Mouse (Mus musculus) kidney, embryonic 15.5 days (tissue): ENCODE results near the gene Mrpl50. TPM values are rescaled to one million over a fixed set of nuclear protein-coding genes. Genes with fewer than 3 reads are reported as not detected.
"Not testable (repeated sequence)": the region's sequence is repeated elsewhere in the genome, so short reads cannot be mapped to it uniquely, and the experiment has no call there.

Experiments used
- ATAC-seq: fragments of 200-750 bp; cut with Nextera tagmentation; replicated peaks from 2 replicates; pipeline ENCODE4 v1.8.0; 2017; ENCODE audit warnings: moderate TSS enrichment; ENCODE audit not compliant: low FRiP score
- H3K27ac ChIP-seq: fragments of 300-500 bp; sonication (generic); 2 replicates; pipeline ENCODE4 v1.5.1; 2015; ENCODE audit warnings: mild to moderate bottlenecking, inconsistent platforms
- H3K27me3 ChIP-seq: fragments of 300-500 bp; sonication (generic); 2 replicates; pipeline ENCODE4 v1.6.1; 2015; ENCODE audit warnings: inconsistent platforms
- H3K36me3 ChIP-seq: fragments of 300-500 bp; sonication (generic); 2 replicates; pipeline ENCODE4 v1.6.1; 2015; ENCODE audit warnings: inconsistent platforms
- H3K4me1 ChIP-seq: fragments of 300-500 bp; sonication (generic); 2 replicates; pipeline ENCODE4 v1.6.1; 2015; ENCODE audit warnings: inconsistent platforms
- H3K4me2 ChIP-seq: fragments of 300-500 bp; sonication (generic); 2 replicates; pipeline ENCODE4 v1.6.1; 2015; ENCODE audit warnings: moderate library complexity, mild to moderate bottlenecking, inconsistent platforms
- H3K4me3 ChIP-seq: fragments of 300-500 bp; sonication (generic); replicated peaks from 2 replicates; pipeline ENCODE4 v1.5.1; 2015; ENCODE audit warnings: mild to moderate bottlenecking, inconsistent platforms
- H3K9ac ChIP-seq: fragments of 300-500 bp; sonication (generic); 2 replicates; pipeline ENCODE4 v1.6.1; 2015; ENCODE audit warnings: mild to moderate bottlenecking, inconsistent platforms
- H3K9me3 ChIP-seq: fragments of 300-500 bp; sonication (generic); replicated peaks from 2 replicates; pipeline ENCODE4 v1.6.1; 2016; ENCODE audit warnings: inconsistent platforms
- WGBS: fragments of 180-500 bp; shearing (Covaris S2); methylation state at CpG from one replicate; pipeline ENCODE4 v1.1.7; 2015; ENCODE audit warnings: mixed read lengths; 5-methylcytosine and 5-hydroxymethylcytosine counted together
- polyA plus RNA-seq: library from polyadenylated mRNA; unstranded; fragments of >200 nt; fragmentation: Nextera tagmentation; extraction: Ambion mirVana; gene quantifications from 2 replicates; pipeline ENCODE4 v1.2.1, GENCODE M21; 2015

The Mrpl50 gene
- polyA plus RNA-seq, 1 experiment from 2014 or later: 84.8 TPM

DNA sequence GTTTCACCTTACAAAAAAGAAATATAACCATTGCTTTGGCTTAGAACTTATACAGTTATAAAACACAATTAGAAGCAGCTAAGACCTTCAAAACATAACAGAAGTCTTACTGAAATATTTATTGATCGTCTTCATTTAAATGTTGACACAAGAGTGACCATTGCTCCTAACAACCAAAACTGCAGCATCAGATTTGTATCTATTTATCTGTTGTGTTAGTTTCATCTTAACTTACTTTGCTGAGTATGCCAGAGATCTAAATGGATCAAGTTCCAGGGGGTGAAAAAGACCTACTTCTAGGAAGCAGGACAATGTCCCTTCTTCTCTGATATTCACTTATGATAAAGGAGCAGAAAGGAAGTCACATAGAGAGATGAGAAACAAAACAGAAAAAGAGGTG is 17.3 kb downstream of the Mrpl50 start:
- Histone ChIP-seq H3K36me3 (no peaks in the 10 kb centered on the region), H3K27ac (no peak overlapping the region), H3K4me2 (no peak overlapping the region), H3K4me3 (no peak overlapping the region), H3K27me3 (no peaks in the 10 kb centered on the region), H3K4me1 (no peaks in the 10 kb centered on the region), H3K9ac (no peak overlapping the region), H3K9me3 (no peaks in the 10 kb centered on the region)
- WGBS: 88% methylated on average over 1 of the region's 1 CpGs
- no peak for ATAC-seq

DNA sequence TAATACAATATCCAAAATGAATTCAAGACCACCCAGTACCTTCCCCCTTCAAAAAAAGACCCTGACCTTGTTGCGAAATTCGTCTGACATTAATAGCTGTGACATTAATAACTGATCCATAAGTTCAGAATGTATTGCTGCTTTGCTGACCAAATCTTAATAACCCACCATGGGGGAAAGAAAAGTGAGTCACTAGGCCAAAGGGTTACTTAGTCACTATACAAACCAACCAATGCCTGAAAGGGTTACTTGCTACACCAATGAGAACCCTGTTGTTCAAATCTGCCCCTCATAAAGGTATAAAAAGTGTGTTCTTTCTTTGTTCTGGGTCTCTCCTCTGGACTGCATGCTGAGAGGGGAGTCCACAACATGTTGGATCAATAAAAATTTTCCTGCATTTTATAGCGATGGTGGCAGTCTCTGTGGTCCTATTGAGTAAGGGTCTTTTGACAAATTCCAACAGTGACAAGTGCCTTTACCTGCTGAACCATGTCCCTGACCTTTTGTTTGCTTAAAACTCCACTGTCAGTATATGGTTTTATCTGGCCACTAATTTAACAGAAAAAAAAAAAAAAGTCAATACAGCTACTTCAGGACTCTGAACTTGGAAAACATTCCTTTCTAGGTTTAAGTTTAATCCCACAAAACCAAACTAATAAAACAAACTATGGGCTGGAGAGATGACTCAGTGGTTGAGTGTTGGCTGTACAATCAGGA is 34.8 kb downstream of the Mrpl50 start:
- not testable (repeated sequence) for ATAC-seq
- WGBS: 79% methylated on average over 3 of the region's 3 CpGs

DNA sequence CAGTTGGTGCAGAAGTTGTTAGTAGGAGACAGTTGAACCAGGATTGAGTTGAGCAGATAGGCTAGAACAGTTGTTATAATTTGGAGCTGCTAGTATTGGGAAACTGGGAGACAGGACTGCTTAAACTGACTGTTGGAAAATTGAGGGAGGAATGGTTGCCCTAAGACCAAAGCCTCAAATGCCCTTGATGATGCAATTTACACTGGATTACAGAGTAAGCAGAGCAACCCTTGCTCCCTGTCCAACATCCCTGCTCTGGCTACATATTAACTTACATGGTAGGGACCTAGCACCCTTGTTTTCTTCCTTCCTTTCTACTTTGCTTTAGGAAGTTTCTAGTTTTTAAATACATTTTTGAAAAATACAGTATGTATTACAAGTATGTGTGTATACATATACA is 35.5 kb downstream of the Mrpl50 start:
- 0 out of 2 replicates have a peak, but pooled peaks cover 2% of the 10 kb centered on the region for H3K4me1 ChIP-seq
- ATAC-seq: 0 out of 2 replicates have a peak, but pooled peaks have one; percentile 87
- H3K4me3 ChIP-seq: no peak overlapping the region
- no peak overlapping the region for H3K4me2 ChIP-seq
- no peaks in the 10 kb centered on the region for H3K9me3 ChIP-seq
- H3K9ac ChIP-seq: no peak overlapping the region
- H3K27me3 ChIP-seq: no peaks in the 10 kb centered on the region
- no peaks in the 10 kb centered on the region for H3K36me3 ChIP-seq
- no peak overlapping the region for H3K27ac ChIP-seq

More for the DNA sequence above, 34.8 kb downstream of the Mrpl50 start:
- H3K9me3 ChIP-seq, H3K4me2 ChIP-seq, H3K36me3 ChIP-seq, H3K4me1 ChIP-seq, H3K9ac ChIP-seq, H3K27ac ChIP-seq, H3K4me3 ChIP-seq, H3K27me3 ChIP-seq: not testable (repeated sequence)

DNA sequence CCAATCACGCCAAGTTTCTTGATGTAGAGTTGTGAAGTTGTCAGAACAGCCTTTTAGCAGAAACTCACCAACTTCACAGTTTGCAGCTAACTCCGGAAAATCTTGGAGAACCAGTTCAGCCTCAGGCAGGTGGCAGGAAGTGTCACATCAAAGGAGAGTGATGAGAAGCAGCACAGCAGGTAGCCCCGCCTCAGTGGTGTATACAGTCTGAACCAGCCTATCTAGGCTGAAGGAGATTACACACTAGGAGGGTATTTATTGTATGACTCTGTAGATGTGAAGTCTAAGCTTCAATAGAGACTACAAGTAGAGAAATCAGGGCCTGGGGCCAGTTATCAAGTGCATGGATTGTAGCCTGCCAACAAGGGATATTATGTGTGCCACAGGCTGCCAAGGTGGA is 40.0 kb downstream of the Mrpl50 start:
- no peak overlapping the region for H3K9ac ChIP-seq
- WGBS: 48% methylated on average over 3 of the region's 3 CpGs
- no peak overlapping the region for H3K4me3 ChIP-seq
- no peaks in the 10 kb centered on the region for H3K9me3 ChIP-seq
- H3K27me3 ChIP-seq: no peaks in the 10 kb centered on the region
- H3K4me2 ChIP-seq: no peak overlapping the region
- no peaks in the 10 kb centered on the region for H3K36me3 ChIP-seq
- H3K27ac ChIP-seq: no peak overlapping the region
- no peak for ATAC-seq
- peaks cover 9% of the 10 kb centered on the region; the same call in 1 of the 2 replicates for H3K4me1 ChIP-seq

DNA sequence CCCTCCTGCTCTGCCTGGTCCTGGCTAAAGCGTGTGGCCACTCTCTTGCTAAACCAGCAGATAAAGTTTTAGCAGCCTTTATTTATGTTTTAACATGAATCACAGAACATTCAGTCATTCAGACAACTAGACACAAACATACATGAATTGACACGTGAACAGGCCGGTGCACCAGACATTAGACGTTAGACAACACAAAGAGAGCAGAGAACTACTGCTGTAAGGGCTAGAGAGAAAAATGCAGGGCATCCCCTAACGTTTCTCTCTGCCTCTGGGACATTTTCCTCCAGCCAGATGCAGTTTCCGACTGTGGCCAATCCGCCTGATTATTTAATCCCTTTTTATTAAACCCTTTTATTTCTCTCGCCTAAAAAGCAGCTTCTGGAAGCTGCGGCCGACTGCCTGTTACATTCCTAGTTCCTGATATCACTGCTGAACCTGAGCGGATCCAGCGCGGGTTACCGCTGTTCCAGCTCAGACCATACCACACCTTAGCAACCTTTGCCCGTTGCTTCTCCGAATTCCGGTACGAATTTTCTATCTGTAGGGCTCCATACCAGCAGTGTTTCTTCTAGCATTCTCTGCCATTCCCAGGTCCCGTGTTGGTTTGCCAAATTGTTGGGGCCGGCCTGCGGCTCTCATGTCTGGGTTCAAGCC is 40.7 kb downstream of the Mrpl50 start:
- WGBS: 23% methylated on average over 21 of the region's 21 CpGs
- H3K4me3 ChIP-seq: no peak overlapping the region
- H3K4me1 ChIP-seq: peaks cover 9% of the 10 kb centered on the region; the same call in 1 of the 2 replicates
- H3K27me3 ChIP-seq: no peaks in the 10 kb centered on the region
- H3K9me3 ChIP-seq: no peaks in the 10 kb centered on the region
- peak overlapping the region; percentile 38; the same call in 1 of the 2 replicates for H3K4me2 ChIP-seq
- no peak overlapping the region for H3K27ac ChIP-seq
- ATAC-seq: no peak
- H3K36me3 ChIP-seq: no peaks in the 10 kb centered on the region
- H3K9ac ChIP-seq: no peak overlapping the region

DNA sequence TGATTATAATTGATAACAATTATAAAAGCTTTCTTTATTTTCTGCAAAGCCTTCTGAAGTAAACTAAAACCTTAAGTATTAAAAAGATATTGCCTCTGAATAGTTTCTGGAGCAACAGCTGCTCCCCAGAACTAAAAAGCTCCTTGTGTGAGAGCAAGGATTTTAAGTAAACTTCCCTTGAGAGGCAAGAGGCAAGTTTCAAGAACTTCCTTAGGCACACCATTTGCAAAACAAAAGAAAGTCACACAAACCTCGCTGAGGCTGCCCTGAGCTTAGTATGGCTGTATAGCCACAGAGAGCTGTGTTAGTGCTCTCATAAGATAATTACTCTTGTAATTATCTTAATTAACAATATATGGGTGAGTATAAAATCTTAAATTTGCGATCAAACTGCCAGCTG is 41.9 kb downstream of the Mrpl50 start:
- H3K4me2 ChIP-seq, H3K27me3 ChIP-seq, H3K27ac ChIP-seq: not testable (repeated sequence)

DNA sequence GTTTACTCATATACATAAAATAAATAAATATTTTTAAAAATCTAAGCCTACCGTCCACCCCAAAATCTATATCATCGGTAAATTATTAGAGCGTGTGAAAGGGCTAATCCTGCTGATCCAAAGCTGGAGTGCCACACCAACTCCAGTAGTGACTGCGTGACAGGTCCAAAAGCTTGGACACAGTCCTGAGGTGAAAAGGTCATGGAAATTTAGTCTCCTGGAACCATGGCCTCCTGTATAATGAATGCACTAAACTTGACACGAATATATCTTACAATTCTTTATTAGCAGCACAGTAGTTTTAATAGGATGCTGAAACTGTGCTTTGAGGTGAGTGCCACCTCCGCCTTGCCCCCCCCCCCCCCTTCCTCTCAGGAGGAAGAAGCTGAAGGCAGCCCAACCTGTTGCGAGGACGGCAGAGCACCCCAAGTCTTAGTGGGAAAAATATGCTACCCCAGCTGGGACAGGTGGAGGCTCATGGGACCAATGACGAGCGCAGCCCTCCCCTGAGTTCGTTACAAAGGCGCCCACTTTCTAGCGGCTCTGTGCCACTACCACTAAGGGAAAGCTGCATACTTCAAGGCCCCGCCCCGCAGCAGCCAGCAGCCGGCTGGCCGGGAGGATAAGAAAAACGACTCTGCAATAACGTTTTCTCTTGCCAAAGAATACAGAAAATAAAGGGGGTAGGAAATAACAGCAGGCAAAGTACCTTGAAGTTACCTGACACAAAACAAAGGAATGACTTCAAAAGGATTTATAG is 42.6 kb downstream of the Mrpl50 start:
- H3K27ac ChIP-seq: no peak overlapping the region
- H3K27me3 ChIP-seq: no peaks in the 10 kb centered on the region
- peaks cover 9% of the 10 kb centered on the region; the same call in 1 of the 2 replicates for H3K4me1 ChIP-seq
- ATAC-seq: peak; percentile 77; the same call in 1 of the 2 replicates
- peak overlapping the region; percentile 53 for H3K4me2 ChIP-seq
- WGBS: 19% methylated on average over 19 of the region's 19 CpGs
- no peaks in the 10 kb centered on the region for H3K36me3 ChIP-seq
- H3K4me3 ChIP-seq: peak overlapping the region; percentile 27
- no peak overlapping the region for H3K9ac ChIP-seq
- H3K9me3 ChIP-seq: no peaks in the 10 kb centered on the region

More for the DNA sequence above, 41.9 kb downstream of the Mrpl50 start:
- H3K9ac ChIP-seq, H3K4me1 ChIP-seq, H3K4me3 ChIP-seq, H3K9me3 ChIP-seq, ATAC-seq, H3K36me3 ChIP-seq: not testable (repeated sequence)
- 35% methylated on average over 2 of the region's 2 CpGs for WGBS

DNA sequence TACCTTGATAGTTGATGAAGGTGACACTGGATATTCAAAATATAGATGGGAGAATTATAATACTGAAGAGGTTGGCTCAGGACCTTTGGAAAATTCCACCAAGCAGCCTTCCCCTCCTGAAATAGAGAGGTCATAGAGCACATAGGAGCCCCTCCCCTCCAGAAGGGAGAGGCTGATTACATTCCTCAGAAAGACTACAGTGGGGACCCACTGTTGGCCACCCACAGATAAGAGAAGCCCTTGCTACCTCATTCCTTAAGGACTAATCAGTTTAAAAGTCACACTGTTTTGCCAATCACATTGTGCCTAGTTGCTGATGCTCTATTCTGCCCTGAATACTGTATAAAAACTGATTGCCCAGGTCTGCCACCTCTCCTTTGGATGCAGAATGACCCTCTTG is 46.3 kb downstream of the Mrpl50 start:
- ATAC-seq: 0 out of 2 replicates have a peak, but pooled peaks have one; percentile 18
- Histone ChIP-seq H3K9me3 (no peaks in the 10 kb centered on the region), H3K4me3 (no peak overlapping the region), H3K4me2 (no peak overlapping the region), H3K4me1 (peaks cover 5% of the 10 kb centered on the region; the same call in 1 of the 2 replicates), H3K9ac (no peak overlapping the region), H3K36me3 (no peaks in the 10 kb centered on the region), H3K27ac (no peak overlapping the region), H3K27me3 (no peaks in the 10 kb centered on the region)

DNA sequence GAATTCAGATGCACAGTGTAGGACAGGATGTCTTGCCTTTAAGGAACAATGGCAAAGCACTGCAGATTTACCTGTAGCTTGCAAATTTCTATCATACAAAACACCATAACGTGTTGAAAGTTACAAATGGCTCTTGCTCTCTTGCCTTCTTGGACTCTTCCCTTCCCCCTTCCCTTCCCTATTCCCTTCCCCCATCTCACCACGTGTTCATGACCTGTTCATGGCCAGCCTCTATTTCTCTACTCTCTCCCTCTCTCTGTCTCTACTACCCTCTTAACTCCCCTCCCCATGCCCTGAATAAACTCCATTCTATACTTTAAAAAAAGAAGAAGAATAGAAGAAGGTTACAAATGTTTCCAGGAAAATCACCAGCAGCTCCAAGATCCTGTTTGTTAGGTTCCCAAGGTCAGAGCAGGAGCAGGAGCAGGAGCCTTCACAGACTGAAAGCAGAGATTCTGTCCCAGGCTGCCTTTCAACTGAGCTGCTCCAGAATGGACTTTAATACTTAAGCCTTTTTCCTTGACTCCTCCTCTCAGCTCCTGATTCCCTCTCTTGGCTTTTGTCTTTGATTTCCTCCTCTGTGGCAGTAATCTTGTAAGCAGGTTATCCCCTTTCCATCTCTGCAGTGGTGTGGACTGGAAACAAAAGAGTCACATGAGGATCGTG is 47.3 kb downstream of the Mrpl50 start, which contains the start of gene Acnat1:
Acnat1 (minus strand) TSS at position 478 of the 666 bp plus-strand sequence.
- peaks cover 5% of the 10 kb centered on the region; the same call in 1 of the 2 replicates for H3K4me1 ChIP-seq
- ATAC-seq: no peak
- WGBS: 50% methylated on average over 3 of the region's 3 CpGs
- H3K9ac ChIP-seq: no peak within 1 kb of the TSS
- H3K4me3 ChIP-seq: no peak within 1 kb of the TSS
- no peaks in the 10 kb centered on the region for H3K36me3 ChIP-seq
- H3K9me3 ChIP-seq: no peaks in the 10 kb centered on the region
- H3K27ac ChIP-seq: no peak within 1 kb of the TSS
- H3K27me3 ChIP-seq: no peaks in the 10 kb centered on the region
- H3K4me2 ChIP-seq: no peak within 1 kb of the TSS

DNA sequence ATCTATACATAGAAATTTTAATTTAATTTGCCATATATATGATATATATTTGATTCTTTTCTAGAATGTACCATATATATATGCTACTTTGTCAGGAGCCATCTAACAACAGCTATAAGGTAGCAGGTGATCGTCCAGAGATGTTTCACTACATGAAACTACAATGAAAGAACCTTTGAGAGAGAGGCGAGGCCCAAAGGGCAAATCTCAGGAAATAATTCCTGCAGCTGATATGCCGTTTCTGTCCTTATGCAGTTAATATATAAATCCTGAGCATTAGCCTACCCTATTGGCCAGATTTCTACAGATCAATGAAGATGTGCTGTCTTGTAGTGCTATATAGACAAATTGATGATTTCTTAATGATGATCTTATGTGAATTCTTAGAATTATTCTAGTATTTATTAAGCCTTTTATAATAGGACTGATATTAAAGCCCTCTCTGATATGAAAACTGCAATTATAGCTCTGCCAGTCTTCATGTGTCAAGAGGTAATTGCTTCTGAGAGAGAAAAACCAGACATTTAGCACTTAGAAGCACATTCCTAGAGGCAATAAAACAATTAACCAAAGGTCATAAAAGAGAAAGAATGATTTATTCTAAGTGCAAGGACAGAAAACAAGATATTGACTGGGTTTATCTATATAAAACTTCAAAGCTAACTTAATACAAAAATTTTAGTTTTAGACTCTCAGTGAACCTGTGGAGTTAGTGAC is 51.3 kb downstream of the Mrpl50 start:
- no peak for ATAC-seq
- no peak overlapping the region for H3K4me2 ChIP-seq

DNA sequence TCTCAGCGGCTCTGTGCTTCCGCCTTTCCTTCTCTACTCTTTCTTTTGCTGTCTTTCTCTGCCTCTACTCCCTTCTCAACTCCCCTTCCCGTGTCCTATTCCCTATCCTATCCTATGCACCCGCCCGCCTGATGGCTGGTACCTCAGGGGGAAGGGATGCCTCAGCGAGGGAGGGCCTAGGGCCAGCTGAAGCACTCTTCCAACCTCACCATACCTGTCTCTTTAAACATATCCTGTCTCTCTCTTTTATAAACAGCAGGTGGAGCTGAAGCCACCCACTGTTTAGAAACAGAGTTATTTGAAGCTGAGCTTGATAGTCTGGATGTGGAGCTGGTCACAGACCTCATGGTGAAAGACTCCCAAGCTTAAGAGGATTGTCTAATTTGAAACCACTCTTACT is 53.5 kb downstream of the Mrpl50 start:
- H3K27me3 ChIP-seq: no peaks in the 10 kb centered on the region
- H3K4me1 ChIP-seq: no peaks in the 10 kb centered on the region
- no peaks in the 10 kb centered on the region for H3K36me3 ChIP-seq
- no peak for ATAC-seq
- H3K27ac ChIP-seq: no peak overlapping the region
- H3K9me3 ChIP-seq: no peaks in the 10 kb centered on the region
- 92% methylated on average over 6 of the region's 6 CpGs for WGBS
- H3K4me2 ChIP-seq: no peak overlapping the region
- H3K9ac ChIP-seq: no peak overlapping the region
- H3K4me3 ChIP-seq: no peak overlapping the region

More for the DNA sequence above, 51.3 kb downstream of the Mrpl50 start:
- no peaks in the 10 kb centered on the region for H3K27me3 ChIP-seq
- no peak overlapping the region for H3K4me3 ChIP-seq
- H3K27ac ChIP-seq: no peak overlapping the region
- 82% methylated on average over 3 of the region's 3 CpGs for WGBS
- H3K9ac ChIP-seq: no peak overlapping the region
- H3K36me3 ChIP-seq: no peaks in the 10 kb centered on the region
- no peaks in the 10 kb centered on the region for H3K9me3 ChIP-seq
- H3K4me1 ChIP-seq: no peaks in the 10 kb centered on the region
